Mouse (Mus musculus): Measurements from ENCODE around the gene Abcf1.
A peak's percentile ranks its signal among the peaks of the same experiment; 100 is the strongest.
"Not testable (repeated sequence)": the region's sequence is repeated elsewhere in the genome, so short reads cannot be mapped to it uniquely, and the experiment has no call there.

Abcf1 gene

GRCm38 (mm10) chr17:35969418-35970389 lies at the start of gene Abcf1:
Gene Abcf1, minus strand, starts transcription at chr17:35969761.
- DNase-seq (ENCODE audit: low spot score in 2 of 2): peak; percentile 97 to 98

GRCm38 (mm10) chr17:36018979-36019378 lies 49.4 kb upstream of the Abcf1 start:
- DNase-seq (ENCODE audit: low spot score in 2 of 2): no peak

- DNase-seq (ENCODE audit: low spot score in 2 of 2): no peak
Observed at GRCm38 (mm10) chr17:36017046-36017445, 47.5 kb upstream of the Abcf1 start.

- no peak for DNase-seq (ENCODE audit: low spot score in 2 of 2)
Observed at GRCm38 (mm10) chr17:36014977-36015376, 45.4 kb upstream of the Abcf1 start.

GRCm38 (mm10) chr17:36004409-36004808 lies 34.8 kb upstream of the Abcf1 start:
- DNase-seq (ENCODE audit: low spot score in 2 of 2): not testable (repeated sequence)

- no peak for DNase-seq (ENCODE audit: low spot score in 2 of 2)
Observed at GRCm38 (mm10) chr17:36003331-36003730, 33.8 kb upstream of the Abcf1 start.

- DNase-seq (ENCODE audit: low spot score in 2 of 2): peak; percentile 59
Observed at GRCm38 (mm10) chr17:36001966-36002365, 32.4 kb upstream of the Abcf1 start.

- DNase-seq (ENCODE audit: low spot score in 2 of 2): no peak
Observed at GRCm38 (mm10) chr17:36001121-36001897, 31.7 kb upstream of the Abcf1 start.

GRCm38 (mm10) chr17:36000349-36000748 lies 30.8 kb upstream of the Abcf1 start:
- no peak for DNase-seq (ENCODE audit: low spot score in 2 of 2)

GRCm38 (mm10) chr17:35999356-35999755 lies 29.8 kb upstream of the Abcf1 start:
- DNase-seq (ENCODE audit: low spot score in 2 of 2): no peak

- DNase-seq (ENCODE audit: low spot score in 2 of 2): no peak
Observed at GRCm38 (mm10) chr17:35998545-35999305, 29.2 kb upstream of the Abcf1 start.

GRCm38 (mm10) chr17:35997713-35998510 lies 28.4 kb upstream of the Abcf1 start:
- DNase-seq (ENCODE audit: low spot score in 2 of 2): no peak

GRCm38 (mm10) chr17:35996949-35997348 lies 27.4 kb upstream of the Abcf1 start:
- DNase-seq (ENCODE audit: low spot score in 2 of 2): peak; percentile 84 to 88

- DNase-seq (ENCODE audit: low spot score in 2 of 2): no peak
Observed at GRCm38 (mm10) chr17:35994879-35995240, 25.3 kb upstream of the Abcf1 start.

GRCm38 (mm10) chr17:35994175-35994878 lies 24.8 kb upstream of the Abcf1 start:
- peak; percentile 73 to 83 for DNase-seq (ENCODE audit: low spot score in 2 of 2)

- peak; percentile 57 to 60 for DNase-seq (ENCODE audit: low spot score in 2 of 2)
Observed at GRCm38 (mm10) chr17:35993675-35994074, 24.1 kb upstream of the Abcf1 start.

GRCm38 (mm10) chr17:35991781-35992180 lies 22.2 kb upstream of the Abcf1 start:
- DNase-seq (ENCODE audit: low spot score in 2 of 2): no peak

GRCm38 (mm10) chr17:35981776-35982175 lies 12.2 kb upstream of the Abcf1 start:
- DNase-seq (ENCODE audit: low spot score in 2 of 2): no peak

- DNase-seq (ENCODE audit: low spot score in 2 of 2): peak in 1 of 2 experiments; percentile 55
Observed at GRCm38 (mm10) chr17:35980363-35980754, 10.8 kb upstream of the Abcf1 start.

Data from right cerebral cortex, postnatal 36 days (tissue).